Mouse (Mus musculus): ENCODE measurements around the gene A830018L16Rik.
"Not testable (repeated sequence)": the region's sequence is repeated elsewhere in the genome, so short reads cannot be mapped to it uniquely, and the experiment has no call there.

The A830018L16Rik gene

DNA sequence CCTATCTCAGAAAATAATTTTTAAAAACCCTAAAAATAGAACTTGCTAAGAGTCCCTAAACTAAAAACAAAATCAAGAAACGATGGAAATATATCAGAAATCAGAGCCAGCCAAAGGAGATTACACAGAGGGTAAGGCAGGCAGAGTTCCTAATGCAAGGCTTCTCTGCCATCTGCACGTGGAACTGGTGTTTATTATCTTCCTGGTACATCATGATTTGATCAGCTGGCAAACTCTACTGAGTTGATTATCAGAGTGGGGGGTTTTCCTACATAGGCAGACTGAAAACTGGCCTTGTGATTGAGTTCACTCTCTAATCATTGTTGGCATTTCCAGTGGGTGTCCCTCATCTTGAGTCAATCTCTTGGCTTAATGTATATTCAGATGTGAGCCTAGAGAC lies 583.7 kb downstream of the A830018L16Rik start:
- no peak for DNase-seq (ENCODE audit: low read depth, low spot score)

DNA sequence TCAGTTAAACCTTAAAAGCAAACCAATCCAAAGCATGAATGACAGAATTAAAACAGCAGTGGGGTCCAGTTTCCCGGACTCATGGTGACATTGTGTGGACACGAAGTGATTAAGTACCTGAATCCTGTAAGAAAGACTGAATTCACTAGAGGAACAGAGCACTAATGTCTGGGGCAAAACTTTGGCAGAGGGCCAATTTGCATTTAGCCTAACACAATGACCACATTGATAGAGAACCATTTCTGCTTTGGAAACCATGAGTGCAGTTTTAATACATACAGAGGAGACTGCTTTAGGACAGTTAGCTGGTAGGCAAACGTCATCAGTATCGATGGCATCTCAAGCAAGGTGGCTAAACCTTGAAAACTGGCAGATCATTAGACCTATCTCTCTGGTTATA lies 586.7 kb downstream of the A830018L16Rik start:
- DNase-seq (ENCODE audit: low read depth, low spot score): no peak

DNA sequence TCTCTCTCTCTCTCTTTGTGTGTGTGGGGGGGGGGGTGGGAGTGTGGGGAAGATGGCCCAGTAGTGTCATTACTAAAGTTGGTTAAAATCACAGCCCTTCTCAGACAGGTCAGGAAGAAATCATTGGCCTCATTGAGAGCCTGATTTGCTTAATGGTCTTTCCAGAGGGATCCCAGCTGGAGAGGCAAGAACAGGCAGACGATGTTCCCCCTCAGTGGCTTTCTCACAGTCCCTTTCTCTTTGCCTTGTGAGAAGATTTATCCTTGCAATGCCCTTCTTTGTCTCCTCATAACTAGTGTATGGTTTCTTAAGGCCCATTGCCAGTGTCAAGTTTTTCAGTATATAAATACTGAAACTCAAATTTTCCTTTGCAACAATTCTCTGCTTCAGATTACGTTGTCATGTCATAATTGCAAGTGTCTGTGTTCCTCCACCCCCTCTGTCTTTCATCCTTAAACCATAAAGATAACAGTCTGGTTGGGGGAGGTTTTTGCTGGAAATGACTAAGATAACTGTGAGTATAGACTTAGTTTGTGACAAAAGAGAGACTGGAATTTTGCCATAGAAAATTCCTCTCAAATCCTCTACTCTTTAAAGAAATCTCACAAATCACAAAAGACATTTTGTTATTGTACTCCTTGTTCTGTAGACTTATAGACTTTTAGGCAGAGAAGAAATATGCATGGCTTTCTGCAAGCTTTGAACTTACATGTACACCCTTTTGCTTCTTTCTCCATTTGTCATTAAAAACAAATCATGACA lies 595.1 kb downstream of the A830018L16Rik start:
- DNase-seq (ENCODE audit: low read depth, low spot score): no peak

DNA sequence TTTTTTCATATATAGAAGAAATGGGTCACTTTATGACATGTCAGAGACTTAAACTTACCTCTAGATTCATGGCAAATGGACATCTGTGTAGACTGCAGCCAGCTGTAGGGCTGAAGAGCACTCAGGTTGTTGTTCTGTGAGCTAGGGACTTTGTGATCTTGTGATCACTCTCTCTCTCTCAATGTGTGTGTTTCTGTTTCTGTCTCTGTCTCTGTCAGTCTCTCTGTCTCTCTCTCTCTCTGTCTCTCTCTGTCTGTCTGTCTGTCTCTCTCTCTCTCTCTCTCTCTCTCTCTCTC lies 595.6 kb downstream of the A830018L16Rik start:
- DNase-seq (ENCODE audit: low read depth, low spot score): no peak

DNA sequence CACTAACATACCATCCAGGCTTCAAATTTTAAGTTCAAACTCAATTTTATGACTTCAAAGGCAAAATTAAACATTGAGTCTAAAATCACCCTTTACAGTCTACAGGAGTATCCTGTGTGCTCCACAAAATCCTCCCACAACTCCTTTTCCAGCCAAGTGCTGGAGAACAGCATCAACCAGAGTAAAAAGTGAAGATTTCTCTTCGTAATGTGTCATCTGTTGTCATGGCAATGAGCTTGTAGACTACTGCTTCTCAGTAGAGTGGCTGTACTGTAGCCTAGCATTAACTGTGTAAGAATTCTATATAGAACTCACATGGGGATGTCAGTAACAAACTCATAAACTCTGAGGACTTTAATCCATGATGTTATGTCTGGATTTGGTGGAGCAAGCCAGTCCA lies 596.7 kb downstream of the A830018L16Rik start:
- no peak for DNase-seq (ENCODE audit: low read depth, low spot score)

DNA sequence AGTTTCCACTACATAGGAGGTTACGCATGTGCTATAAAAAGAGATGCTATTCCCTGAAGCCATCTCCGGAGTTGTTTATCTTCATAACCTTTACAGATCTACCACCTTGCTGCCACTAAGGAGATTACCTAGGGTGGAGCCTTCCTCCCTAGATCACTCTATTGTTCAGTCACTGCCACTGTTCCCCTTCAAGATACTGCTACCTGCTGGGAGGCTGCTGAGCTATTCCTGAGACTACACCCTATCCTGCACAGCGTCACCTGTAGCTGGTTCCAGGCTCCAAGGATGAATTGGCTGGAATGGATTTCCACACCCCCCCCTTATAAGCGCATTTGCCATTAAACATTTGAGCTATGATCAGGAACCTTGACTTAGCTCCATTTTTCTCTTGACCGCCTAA lies 606.7 kb downstream of the A830018L16Rik start:
- not testable (repeated sequence) for DNase-seq (ENCODE audit: low read depth, low spot score)

Data from 3T3-L1 (cell line).